ENCODE assay signal across 19 mouse cellular contexts in the genomic region with DNA sequence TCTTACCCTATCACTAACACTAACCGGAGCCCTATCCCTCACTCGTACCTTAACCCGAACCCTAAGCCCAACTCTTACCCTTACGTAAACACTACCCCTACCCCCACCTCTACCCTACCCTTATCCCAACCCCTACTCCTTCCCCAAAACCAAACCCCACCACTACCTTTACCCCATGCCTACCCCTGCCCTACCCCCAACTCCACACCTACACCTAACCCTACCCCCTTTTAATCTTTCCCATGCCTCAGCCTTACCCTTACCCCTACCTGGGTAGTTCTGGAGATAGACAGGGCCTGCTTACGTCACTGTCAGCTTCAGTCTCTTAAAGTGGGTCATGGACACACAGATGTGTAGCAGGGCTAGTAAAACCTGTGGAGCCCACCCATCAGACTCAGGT.
"Had no signal": no experiment of that assay in that cellular context is flagged by ENCODE, and none has a peak within 500 bp of the region (broad histone marks: within the 10 kb centered on the region; RNA-seq: fewer than 3 reads in every experiment).

No protein-coding gene starts in this region.

- H3K4me2 ChIP-seq: limb, embryonic 15.5 days; lung, embryonic 15.5 days; midbrain, embryonic 12.5 days; neural tube, embryonic 12.5 days; stomach, embryonic 15.5 days had no signal

- H3K4me3 ChIP-seq: limb, embryonic 15.5 days; lung, embryonic 15.5 days; megakaryocyte, embryonic 14.5 days; midbrain, embryonic 12.5 days; neural tube, embryonic 12.5 days; stomach, embryonic 15.5 days had no signal

- H3K4me1 ChIP-seq: limb, embryonic 15.5 days; lung, embryonic 15.5 days; midbrain, embryonic 12.5 days; neural tube, embryonic 12.5 days; stomach, embryonic 15.5 days had no signal

- ATAC-seq: intestine, postnatal 0 days had no signal

- H3K9me3 ChIP-seq: limb, embryonic 15.5 days; lung, embryonic 15.5 days; megakaryocyte, embryonic 14.5 days; midbrain, embryonic 12.5 days; neural tube, embryonic 12.5 days; stomach, embryonic 15.5 days had no signal

- H3K27ac ChIP-seq: kidney, postnatal 0 days; layer of hippocampus, adult 2 months; limb, embryonic 15.5 days; lung, embryonic 15.5 days; midbrain, embryonic 12.5 days; neural tube, embryonic 12.5 days; stomach, embryonic 15.5 days had no signal

- H3K9ac ChIP-seq: limb, embryonic 15.5 days; lung, embryonic 15.5 days; midbrain, embryonic 12.5 days; neural tube, embryonic 12.5 days; stomach, embryonic 15.5 days had no signal

- DNase-seq: kidney, adult 2 months; kidney, postnatal 25 days; layer of hippocampus, adult 9-11 months; lung, adult 18-20 months; lung, postnatal 10 days; lung, postnatal 36 days; retina, postnatal 1 day; right cerebral cortex, postnatal 25 days; spleen, adult 18-20 months; thymus, postnatal 36 days had no signal

- H3K36me3 ChIP-seq: midbrain, embryonic 12.5 days; neural tube, embryonic 12.5 days had no signal

- H3K27me3 ChIP-seq: limb, embryonic 15.5 days; lung, embryonic 15.5 days; megakaryocyte, embryonic 14.5 days; midbrain, embryonic 12.5 days; neural tube, embryonic 12.5 days; stomach, embryonic 15.5 days had no signal
